Mouse (Mus musculus) ES-E14 (cell line): Measurements from ENCODE around the gene Ubr1. TPM values are rescaled to one million over a fixed set of nuclear protein-coding genes. Genes with fewer than 3 reads are reported as not detected.

Experiments used
- DNase-seq: peaks from one replicate; pipeline ENCODE4 v3.0.0-alpha.2; 2013; ENCODE audit warnings: low read depth, low spot score
- H3K27ac ChIP-seq: 2 replicates; pipeline ENCODE4 v1.5.1; 2012; ENCODE audit warnings: low read depth, mild to moderate bottlenecking, low read length, moderate library complexity, mixed read lengths; ENCODE audit not compliant: poor library complexity, insufficient read depth, severe bottlenecking
- H3K36me3 ChIP-seq: 2 replicates; pipeline ENCODE4 v1.6.1; 2012; ENCODE audit warnings: mild to moderate bottlenecking, low read length, moderate library complexity, mixed read lengths; ENCODE audit not compliant: control insufficient read depth, poor library complexity, insufficient read depth, severe bottlenecking
- H3K4me1 ChIP-seq, 2 experiments: fragments of 150-350 bp in 1 of 2; sonication (generic) in 1 of 2; 2 replicates each; pipeline ENCODE4 v1.6.1; 2012; ENCODE audit warnings: low read length in 2 of 2, mild to moderate bottlenecking in 1 of 2, mixed read lengths in 1 of 2; ENCODE audit not compliant: control insufficient read depth in 2 of 2, insufficient read depth in 2 of 2, poor library complexity in 1 of 2
- H3K4me3 ChIP-seq, 2 experiments: fragments of 150-350 bp in 1 of 2; sonication (generic) in 1 of 2; 2 replicates each; pipeline ENCODE4 v1.5.1; 2012; ENCODE audit warnings: low read length in 2 of 2, low read depth in 1 of 2, mild to moderate bottlenecking in 1 of 2, mixed read lengths in 1 of 2; ENCODE audit not compliant: insufficient read depth in 1 of 2, poor library complexity in 1 of 2, severe bottlenecking in 1 of 2
- H3K9ac ChIP-seq: 2 replicates; pipeline ENCODE4 v1.6.1; 2012; ENCODE audit warnings: low read depth, mild to moderate bottlenecking, low read length, mixed read lengths; ENCODE audit not compliant: poor library complexity, insufficient read depth, severe bottlenecking
- H3K9me3 ChIP-seq: fragments of 150-350 bp; sonication (generic); 2 replicates; pipeline ENCODE4 v1.6.1; 2012; ENCODE audit warnings: low read depth, mild to moderate bottlenecking, low read length; ENCODE audit not compliant: control insufficient read depth, insufficient read depth
- CHD2 ChIP-seq: IDR thresholded peaks from 2 replicates; pipeline ENCODE4 v1.6.1; 2014; ENCODE audit warnings: mild to moderate bottlenecking, low read depth, low read length, inconsistent platforms
- HCFC1 ChIP-seq: IDR thresholded peaks from 2 replicates; pipeline ENCODE4 v1.6.1; 2012; ENCODE audit warnings: low read length, inconsistent platforms, borderline replicate concordance; ENCODE audit not compliant: insufficient read depth
- MAFK ChIP-seq: IDR thresholded peaks from 2 replicates; pipeline ENCODE4 v1.6.1; 2014; ENCODE audit warnings: mild to moderate bottlenecking, low read depth, low read length, inconsistent platforms; ENCODE audit not compliant: insufficient read depth
- ZC3H11A ChIP-seq: IDR thresholded peaks from 2 replicates; pipeline ENCODE4 v1.6.1; 2012; ENCODE audit warnings: low read depth, mild to moderate bottlenecking, inconsistent platforms, low read length, borderline replicate concordance
- ZNF384 ChIP-seq: IDR thresholded peaks from 2 replicates; pipeline ENCODE4 v1.6.1; 2012; ENCODE audit warnings: low read depth, low read length, inconsistent platforms
- in situ Hi-C, 2 experiments: fragments of 600-800 bp; cut with MboI; formaldehyde crosslinking; loops; one replicate each; pipeline ENCODE4 v1.15.1; 2025; ENCODE audit warnings: low sequenced_read_pairs in 2 of 2, inconsistent platforms in 1 of 2; ENCODE audit not compliant: unreplicated experiment in 2 of 2
- total RNA-seq: library from RNA; depleted of rRNA; stranded (reverse); fragments of 300-350 nt; gene quantifications from 2 replicates; pipeline ENCODE4 v1.2.3, GENCODE M21; 2012

The Ubr1 gene
- total RNA-seq, 1 experiment = 21.9 TPM

- Histone ChIP-seq H3K27ac (no peak overlapping the region), H3K36me3 (no peaks in the 10 kb centered on the region), H3K9me3 (no peaks in the 10 kb centered on the region), H3K4me1 (no peaks in the 10 kb centered on the region), H3K9ac (no peak overlapping the region), H3K4me3 (no peak overlapping the region)
- in situ Hi-C loops = loop anchor here in 1 of 2 experiments (10.0 kb wide), 1 partner anchor 110 kb away; no protein-coding TSS in a partner anchor
- DNase-seq = no peak
- no peak for TF ChIP-seq HCFC1
- no peak for TF ChIP-seq ZC3H11A
- no peak for TF ChIP-seq MAFK
- no peak for TF ChIP-seq ZNF384
- no peak for TF ChIP-seq CHD2
Measured at GRCm38 (mm10) chr2:120985241-120985640, 14.7 kb upstream of the Ubr1 start.

- Histone ChIP-seq H3K36me3 (no peaks in the 10 kb centered on the region), H3K4me3 (no peak overlapping the region), H3K27ac (no peak overlapping the region), H3K9ac (no peak overlapping the region), H3K9me3 (no peaks in the 10 kb centered on the region), H3K4me1 (no peaks in the 10 kb centered on the region)
- DNase-seq = no peak
- in situ Hi-C loops = loop anchor here in 1 of 2 experiments (10.0 kb wide), 1 partner anchor 111 kb away; no protein-coding TSS in a partner anchor
- TF ChIP-seq ZC3H11A (no peak), ZNF384 (no peak), MAFK (no peak), HCFC1 (no peak), CHD2 (no peak)
Measured at GRCm38 (mm10) chr2:120983611-120984010, 13.1 kb upstream of the Ubr1 start.

DNA sequence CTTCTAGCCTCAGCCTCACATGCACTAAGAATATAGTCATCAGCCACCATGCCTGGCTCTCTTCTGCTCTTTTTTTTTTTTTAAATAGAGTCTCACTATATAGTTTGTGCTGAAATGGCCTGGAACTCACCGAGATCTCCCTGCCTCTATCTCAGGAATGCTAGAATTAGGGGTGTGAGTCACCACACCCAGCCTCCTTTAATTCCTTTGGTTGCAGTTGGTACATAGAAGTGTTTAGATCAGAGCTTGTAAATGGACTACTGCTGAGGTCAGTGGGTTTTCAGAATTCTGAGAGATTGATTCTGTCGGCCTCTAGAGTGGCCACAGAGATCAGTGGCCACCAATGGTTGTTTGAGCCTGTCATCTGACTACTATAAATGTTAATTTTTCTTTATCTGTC lies 10.3 kb upstream of the Ubr1 start:
- in situ Hi-C loops = loop anchor here in 1 of 2 experiments (10.0 kb wide), 1 partner anchor 114 kb away; no protein-coding TSS in a partner anchor
- DNase-seq = no peak
- Histone ChIP-seq H3K9ac (no peak overlapping the region), H3K4me3 (no peak overlapping the region), H3K27ac (no peak overlapping the region), H3K36me3 (no peaks in the 10 kb centered on the region), H3K4me1 (peaks cover 2% of the 10 kb centered on the region in 2 experiments; a peak in 1 of 4 replicates), H3K9me3 (no peaks in the 10 kb centered on the region)
- TF ChIP-seq ZC3H11A (no peak), HCFC1 (no peak), CHD2 (no peak), ZNF384 (no peak), MAFK (no peak)

- in situ Hi-C loops = loop anchor here in 1 of 2 experiments (10.0 kb wide), 1 partner anchor 115 kb away; no protein-coding TSS in a partner anchor
- peaks cover 2% of the 10 kb centered on the region in 2 experiments; a peak in 1 of 4 replicates for H3K4me1 ChIP-seq
- H3K9me3 ChIP-seq = no peaks in the 10 kb centered on the region
- no peak for DNase-seq
- H3K9ac ChIP-seq = no peak overlapping the region
- H3K4me3 ChIP-seq = no peak overlapping the region
- no peaks in the 10 kb centered on the region for H3K36me3 ChIP-seq
- TF ChIP-seq MAFK = no peak
- TF ChIP-seq ZC3H11A = no peak
- TF ChIP-seq ZNF384 = no peak
- TF ChIP-seq HCFC1 = no peak
- TF ChIP-seq CHD2 = no peak
- no peak overlapping the region for H3K27ac ChIP-seq
Measured at GRCm38 (mm10) chr2:120979819-120980218, 9.3 kb upstream of the Ubr1 start.

DNA sequence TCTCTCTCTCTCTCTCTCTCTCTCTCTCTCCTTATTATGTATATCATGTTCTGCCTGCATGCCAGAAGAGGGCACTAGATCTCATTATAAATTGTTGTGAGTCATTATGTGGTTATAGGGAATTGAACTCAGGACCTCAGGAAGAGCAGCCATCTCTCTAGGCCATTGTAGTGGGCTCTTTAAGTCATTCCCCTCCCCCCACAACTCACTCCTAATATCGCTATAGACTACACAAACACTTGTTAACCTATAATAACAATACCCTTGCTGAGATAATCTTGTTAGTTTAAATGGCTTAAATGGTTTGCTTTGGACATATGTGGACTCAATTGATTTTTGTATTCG lies 8.2 kb upstream of the Ubr1 start:
- TF ChIP-seq MAFK (no peak), ZC3H11A (no peak), HCFC1 (no peak), ZNF384 (no peak), CHD2 (no peak)
- H3K4me1 ChIP-seq = peaks cover 2% of the 10 kb centered on the region in 2 experiments; a peak in 1 of 4 replicates
- no peaks in the 10 kb centered on the region for H3K36me3 ChIP-seq
- no peak overlapping the region for H3K9ac ChIP-seq
- no peak overlapping the region for H3K4me3 ChIP-seq
- in situ Hi-C loops = no loop called here
- H3K27ac ChIP-seq = no peak overlapping the region
- DNase-seq = no peak
- no peaks in the 10 kb centered on the region for H3K9me3 ChIP-seq
